Mouse (Mus musculus): ENCODE measurements around the gene Itpr2. TPM values are rescaled to one million over a fixed set of nuclear protein-coding genes. Genes with fewer than 3 reads are reported as not detected.

Gene Itpr2
- polyA plus RNA-seq, 1 experiment: 1.5 TPM

- H3K27me3 ChIP-seq (replicated peaks): no peaks in the 10 kb centered on the region
- peaks cover 27% of the 10 kb centered on the region for H3K4me1 ChIP-seq
- H3K9me3 ChIP-seq: peaks cover 6% of the 10 kb centered on the region; the same call in 1 of the 2 replicates
- TF ChIP-seq FLI1 (IDR thresholded peaks at IDR 0.05; ENCODE audit: low read length) (no peak), GATA1 (IDR thresholded peaks at IDR 0.05; ENCODE audit: borderline replicate concordance, low read length) (no peak)
- H3K4me3 ChIP-seq (replicated peaks): peak overlapping the region; percentile 29
- peaks cover 30% of the 10 kb centered on the region for H3K36me3 ChIP-seq (replicated peaks; ENCODE audit: low read length)
Measured at GRCm38 (mm10) chr6:146270776-146271533, 231.1 kb downstream of the Itpr2 start.

GRCm38 (mm10) chr6:146270162-146270561, 231.9 kb downstream of the Itpr2 start:
- peaks cover 27% of the 10 kb centered on the region for H3K4me1 ChIP-seq
- no peaks in the 10 kb centered on the region for H3K27me3 ChIP-seq (replicated peaks)
- H3K36me3 ChIP-seq (replicated peaks; ENCODE audit: low read length): peaks cover 29% of the 10 kb centered on the region
- peaks cover 6% of the 10 kb centered on the region; the same call in 1 of the 2 replicates for H3K9me3 ChIP-seq
- no peak overlapping the region for H3K4me3 ChIP-seq (replicated peaks)
- TF ChIP-seq FLI1 (IDR thresholded peaks at IDR 0.05; ENCODE audit: low read length) (no peak), GATA1 (IDR thresholded peaks at IDR 0.05; ENCODE audit: borderline replicate concordance, low read length) (no peak)

- H3K4me1 ChIP-seq: peaks cover 27% of the 10 kb centered on the region
- H3K4me3 ChIP-seq (replicated peaks): no peak overlapping the region
- peaks cover 24% of the 10 kb centered on the region for H3K36me3 ChIP-seq (replicated peaks; ENCODE audit: low read length)
- TF ChIP-seq GATA1 (IDR thresholded peaks at IDR 0.05; ENCODE audit: borderline replicate concordance, low read length) (no peak), FLI1 (IDR thresholded peaks at IDR 0.05; ENCODE audit: low read length) (no peak)
- no peaks in the 10 kb centered on the region for H3K27me3 ChIP-seq (replicated peaks)
- 0 out of 2 replicates have a peak, but pooled peaks cover 3% of the 10 kb centered on the region for H3K9me3 ChIP-seq
Measured at GRCm38 (mm10) chr6:146269291-146269690, 232.7 kb downstream of the Itpr2 start.

GRCm38 (mm10) chr6:146260674-146261376, 241.2 kb downstream of the Itpr2 start:
- Histone ChIP-seq H3K9me3 (peaks cover 2% of the 10 kb centered on the region; the same call in 1 of the 2 replicates), H3K4me1 (peaks cover 19% of the 10 kb centered on the region), H3K36me3 (replicated peaks; ENCODE audit: low read length) (peaks cover 21% of the 10 kb centered on the region), H3K4me3 (replicated peaks) (no peak overlapping the region), H3K27me3 (replicated peaks) (no peaks in the 10 kb centered on the region)
- TF ChIP-seq FLI1 (IDR thresholded peaks at IDR 0.05; ENCODE audit: low read length) (no peak), GATA1 (IDR thresholded peaks at IDR 0.05; ENCODE audit: borderline replicate concordance, low read length) (no peak)

- TF ChIP-seq GATA1 (IDR thresholded peaks at IDR 0.05; ENCODE audit: borderline replicate concordance, low read length) (no peak), FLI1 (IDR thresholded peaks at IDR 0.05; ENCODE audit: low read length) (no peak)
- Histone ChIP-seq H3K4me3 (replicated peaks) (no peak overlapping the region), H3K36me3 (replicated peaks; ENCODE audit: low read length) (peaks cover 28% of the 10 kb centered on the region), H3K4me1 (peaks cover 23% of the 10 kb centered on the region), H3K27me3 (replicated peaks) (no peaks in the 10 kb centered on the region), H3K9me3 (peaks cover 2% of the 10 kb centered on the region; the same call in 1 of the 2 replicates)
Measured at GRCm38 (mm10) chr6:146258751-146259150, 243.3 kb downstream of the Itpr2 start.

GRCm38 (mm10) chr6:146258261-146258660, 243.8 kb downstream of the Itpr2 start:
- Histone ChIP-seq H3K27me3 (replicated peaks) (no peaks in the 10 kb centered on the region), H3K9me3 (peaks cover 2% of the 10 kb centered on the region; the same call in 1 of the 2 replicates), H3K36me3 (replicated peaks; ENCODE audit: low read length) (peaks cover 33% of the 10 kb centered on the region), H3K4me1 (peaks cover 23% of the 10 kb centered on the region), H3K4me3 (replicated peaks) (no peak overlapping the region)
- TF ChIP-seq GATA1 (IDR thresholded peaks at IDR 0.05; ENCODE audit: borderline replicate concordance, low read length): no peak
- TF ChIP-seq FLI1 (IDR thresholded peaks at IDR 0.05; ENCODE audit: low read length): no peak

- peaks cover 23% of the 10 kb centered on the region for H3K4me1 ChIP-seq
- no peak for TF ChIP-seq GATA1 (IDR thresholded peaks at IDR 0.05; ENCODE audit: borderline replicate concordance, low read length)
- TF ChIP-seq FLI1 (IDR thresholded peaks at IDR 0.05; ENCODE audit: low read length): no peak
- peaks cover 7% of the 10 kb centered on the region; the same call in 1 of the 2 replicates for H3K9me3 ChIP-seq
- no peaks in the 10 kb centered on the region for H3K27me3 ChIP-seq (replicated peaks)
- no peak overlapping the region for H3K4me3 ChIP-seq (replicated peaks)
- peaks cover 37% of the 10 kb centered on the region for H3K36me3 ChIP-seq (replicated peaks; ENCODE audit: low read length)
Measured at GRCm38 (mm10) chr6:146256947-146257670, 244.9 kb downstream of the Itpr2 start.

GRCm38 (mm10) chr6:146256401-146256800, 245.6 kb downstream of the Itpr2 start:
- no peaks in the 10 kb centered on the region for H3K27me3 ChIP-seq (replicated peaks)
- H3K4me3 ChIP-seq (replicated peaks): no peak overlapping the region
- H3K4me1 ChIP-seq: peaks cover 24% of the 10 kb centered on the region
- peaks cover 37% of the 10 kb centered on the region for H3K36me3 ChIP-seq (replicated peaks; ENCODE audit: low read length)
- peaks cover 7% of the 10 kb centered on the region; the same call in 1 of the 2 replicates for H3K9me3 ChIP-seq
- no peak for TF ChIP-seq GATA1 (IDR thresholded peaks at IDR 0.05; ENCODE audit: borderline replicate concordance, low read length)
- no peak for TF ChIP-seq FLI1 (IDR thresholded peaks at IDR 0.05; ENCODE audit: low read length)

GRCm38 (mm10) chr6:146255656-146256055, 246.4 kb downstream of the Itpr2 start:
- Histone ChIP-seq H3K36me3 (replicated peaks; ENCODE audit: low read length) (peaks cover 37% of the 10 kb centered on the region), H3K4me3 (replicated peaks) (peak overlapping the region; percentile 23), H3K4me1 (peaks cover 31% of the 10 kb centered on the region), H3K27me3 (replicated peaks) (no peaks in the 10 kb centered on the region), H3K9me3 (peaks cover 7% of the 10 kb centered on the region; the same call in 1 of the 2 replicates)
- no peak for TF ChIP-seq GATA1 (IDR thresholded peaks at IDR 0.05; ENCODE audit: borderline replicate concordance, low read length)
- no peak for TF ChIP-seq FLI1 (IDR thresholded peaks at IDR 0.05; ENCODE audit: low read length)

Measured in megakaryocyte, embryonic 14.5 days (primary cell).